Mouse (Mus musculus) lung, postnatal 0 days (tissue): ENCODE measurements around the gene Hspg2.

Source experiments
- CTCF ChIP-seq: IDR thresholded peaks from 2 replicates; pipeline ENCODE4 v1.5.1; 2016; ENCODE audit warnings: antibody characterized with exemption, mild to moderate bottlenecking
- EP300 ChIP-seq: IDR thresholded peaks from 2 replicates; pipeline ENCODE4 v1.6.1; 2016; ENCODE audit warnings: antibody characterized with exemption, mild to moderate bottlenecking, control low read depth

GRCm38 (mm10) chr4:137461217-137461616, 7.4 kb upstream of the Hspg2 start:
- TF ChIP-seq CTCF (no peak), EP300 (no peak)
